In the genomic region with DNA sequence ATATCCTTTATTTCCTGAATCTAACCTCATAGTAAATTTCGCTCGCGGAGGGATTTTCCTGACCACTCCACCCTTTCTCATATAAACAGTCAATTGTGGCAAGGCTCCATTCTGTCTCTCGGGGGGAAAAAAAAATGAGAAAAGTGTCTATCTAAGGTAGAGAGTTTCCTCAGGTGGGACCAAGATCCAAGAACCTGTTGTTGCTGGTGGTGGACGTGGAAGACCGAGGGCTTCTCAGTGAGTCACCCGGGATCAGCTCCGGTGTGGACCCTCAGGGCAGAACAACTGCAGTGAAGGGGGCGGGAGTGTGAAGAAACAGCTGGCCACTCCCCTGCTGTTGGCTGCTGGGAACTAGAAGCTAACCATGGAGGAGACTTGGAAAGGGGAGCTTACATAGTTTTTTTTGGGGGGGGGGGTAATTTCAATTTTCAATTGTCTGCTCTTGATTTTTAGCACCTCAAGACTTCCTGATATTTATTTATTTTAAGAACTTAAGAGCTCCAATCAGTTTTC, we compare ENCODE assay signal across 10 mouse cellular contexts. TPM values are rescaled to one million over a fixed set of nuclear protein-coding genes. Genes with fewer than 3 reads are reported as not detected.
DNase-seq lines count a peak whose midpoint lies in the region; ATAC-seq and TF ChIP-seq lines count a peak whose summit lies in the region.
"Had no signal": no experiment of that assay in that cellular context is flagged by ENCODE, and none has a peak within 500 bp of the region (broad histone marks: within the 10 kb centered on the region; RNA-seq: fewer than 3 reads in every experiment).

No protein-coding gene starts in this region.

- peaks cover 7% of the 10 kb centered on the region; the same call in 1 of the 2 replicates for H3K27me3 ChIP-seq in kidney, embryonic 16.5 days (ENCODE audit: insufficient read depth, low read length)
- peaks cover 2% of the 10 kb centered on the region; the same call in 1 of the 2 replicates for H3K27me3 ChIP-seq in forebrain, embryonic 13.5 days
- H3K27me3 ChIP-seq in limb, embryonic 10.5 days (ENCODE audit: low read depth, poor library complexity, severe bottlenecking), result no peaks in the 10 kb centered on the region
- H3K27me3 ChIP-seq in neural tube, embryonic 15.5 days (replicated peaks), result no peaks in the 10 kb centered on the region

- no peaks in the 10 kb centered on the region for H3K9me3 ChIP-seq in kidney, embryonic 16.5 days (ENCODE audit: low read length)
- H3K9me3 ChIP-seq in forebrain, embryonic 13.5 days (replicated peaks), result no peaks in the 10 kb centered on the region
- no peaks in the 10 kb centered on the region for H3K9me3 ChIP-seq in limb, embryonic 10.5 days (replicated peaks)
- H3K9me3 ChIP-seq in neural tube, embryonic 15.5 days (replicated peaks), result no peaks in the 10 kb centered on the region

- H3K36me3 ChIP-seq in kidney, embryonic 16.5 days (ENCODE audit: insufficient read depth, low read length), result no peaks in the 10 kb centered on the region
- no peaks in the 10 kb centered on the region for H3K36me3 ChIP-seq in forebrain, embryonic 13.5 days (ENCODE audit: poor library complexity, severe bottlenecking)
- no peaks in the 10 kb centered on the region for H3K36me3 ChIP-seq in limb, embryonic 10.5 days
- H3K36me3 ChIP-seq in neural tube, embryonic 15.5 days, result peaks cover 6% of the 10 kb centered on the region

- intact Hi-C loops in left cerebral cortex, postnatal 25 days (cut with DNase I), result loop anchor here (5.0 kb wide), 1 partner anchor 796 kb away; no protein-coding TSS in a partner anchor

- TF ChIP-seq CTCF in bone marrow macrophage, adult 2 months (IDR thresholded peaks at IDR 0.05; ENCODE audit: low read depth, low read length), result no peak

- TF ChIP-seq POLR2A in bone marrow macrophage, adult 2 months (IDR thresholded peaks at IDR 0.05; ENCODE audit: borderline replicate concordance, low read depth, low read length), result no peak

- peak overlapping the region; percentile 88 for H3K4me2 ChIP-seq in kidney, embryonic 16.5 days (replicated peaks; ENCODE audit: low read depth, low read length)
- H3K4me2 ChIP-seq in forebrain, embryonic 13.5 days, result peak overlapping the region; percentile 70
- H3K4me2 ChIP-seq in neural tube, embryonic 15.5 days, result peak overlapping the region; percentile 93

- DNase-seq in kidney, postnatal 14 days, result no peak
- DNase-seq in limb, embryonic 10.5 days (ENCODE audit: low spot score), result peak; percentile 63
- DNase-seq in left cerebral cortex, postnatal 25 days (ENCODE audit: low spot score in 2 of 2), result no peak
- no peak for DNase-seq in cerebellum, adult 11-12 months

- ATAC-seq in kidney, embryonic 16.5 days (ENCODE audit: low FRiP score, low TSS enrichment), result peak; percentile 85
- peak; percentile 33 for ATAC-seq in forebrain, embryonic 13.5 days
- peak; percentile 79 for ATAC-seq in neural tube, embryonic 15.5 days (ENCODE audit: low FRiP score)

- 1% methylated on average over 9 of the region's 9 CpGs for WGBS in kidney, embryonic 16.5 days
- WGBS in forebrain, embryonic 13.5 days, result under 1% methylated on average over 9 of the region's 9 CpGs
- 0% methylated on average over 9 of the region's 9 CpGs for WGBS in limb, embryonic 10.5 days
- WGBS in neural tube, embryonic 15.5 days, result 1% methylated on average over 9 of the region's 9 CpGs

- peak overlapping the region; percentile 52 for H3K4me3 ChIP-seq in kidney, embryonic 16.5 days (ENCODE audit: low read length)
- peak overlapping the region; percentile 11; the same call in 1 of the 2 replicates for H3K4me3 ChIP-seq in bone marrow macrophage, adult 2 months (ENCODE audit: insufficient read depth, low read length)
- H3K4me3 ChIP-seq in forebrain, embryonic 13.5 days, result peak overlapping the region; percentile 42
- peak overlapping the region; percentile 54 for H3K4me3 ChIP-seq in limb, embryonic 10.5 days
- H3K4me3 ChIP-seq in neural tube, embryonic 15.5 days (replicated peaks), result peak overlapping the region; percentile 50

- peaks cover 12% of the 10 kb centered on the region; the same call in 1 of the 2 replicates for H3K4me1 ChIP-seq in kidney, embryonic 16.5 days (ENCODE audit: insufficient read depth, low read length)
- peaks cover 8% of the 10 kb centered on the region for H3K4me1 ChIP-seq in bone marrow macrophage, adult 2 months (ENCODE audit: control insufficient read depth, insufficient read depth, low read length)
- peaks cover 17% of the 10 kb centered on the region; the same call in 1 of the 2 replicates for H3K4me1 ChIP-seq in forebrain, embryonic 13.5 days
- peaks cover 16% of the 10 kb centered on the region for H3K4me1 ChIP-seq in limb, embryonic 10.5 days
- H3K4me1 ChIP-seq in neural tube, embryonic 15.5 days, result peaks cover 14% of the 10 kb centered on the region

- peak overlapping the region; percentile 50; the same call in 1 of the 2 replicates for H3K9ac ChIP-seq in kidney, embryonic 16.5 days (replicated peaks; ENCODE audit: low read length)
- peak overlapping the region; percentile 52 for H3K9ac ChIP-seq in forebrain, embryonic 13.5 days
- H3K9ac ChIP-seq in neural tube, embryonic 15.5 days (replicated peaks), result peak overlapping the region; percentile 54

- H3K27ac ChIP-seq in kidney, embryonic 16.5 days (ENCODE audit: low read length), result no peak overlapping the region
- no peak overlapping the region for H3K27ac ChIP-seq in bone marrow macrophage, adult 2 months (ENCODE audit: insufficient read depth, low read depth, low read length)
- H3K27ac ChIP-seq in forebrain, embryonic 13.5 days, result peak overlapping the region; percentile 35; the same call in 1 of the 2 replicates
- no peak overlapping the region for H3K27ac ChIP-seq in limb, embryonic 10.5 days
- H3K27ac ChIP-seq in neural tube, embryonic 15.5 days (replicated peaks), result peak overlapping the region; percentile 83

RNA-seq across cellular contexts. Expression of gene AW551984, which starts 0.8 kb away (rescaled TPM):
- 15.5 and 16.2 TPM in 2 replicates for polyA plus RNA-seq in kidney, embryonic 16.5 days (2015; fragmentation: Nextera tagmentation; extraction: Ambion mirVana)
- polyA plus RNA-seq in bone marrow macrophage, adult 2 months (2012; ENCODE audit: insufficient read depth, insufficient read length, missing spikeins), result not detected in 2 replicates
- polyA plus RNA-seq in forebrain, embryonic 13.5 days (2015; fragmentation: Nextera tagmentation; extraction: Ambion mirVana), result 19.8 and 32.4 TPM in 2 replicates
- polyA plus RNA-seq in limb, embryonic 10.5 days (2016; fragmentation: Nextera tagmentation; extraction: Ambion mirVana), result 2.8 and 6.9 TPM in 2 replicates
- 169 and 187 TPM in 2 replicates for polyA plus RNA-seq in neural tube, embryonic 15.5 days (2015; fragmentation: Nextera tagmentation; extraction: Ambion mirVana)
- total RNA-seq in left cerebral cortex, postnatal 25 days (2021), result 1 to 10 TPM; 5.3 to 7.1 TPM

RNA-seq across cellular contexts. Expression of gene Olfr148, which starts 7.1 kb away (rescaled TPM):
- polyA plus RNA-seq in kidney, embryonic 16.5 days (2015; fragmentation: Nextera tagmentation; extraction: Ambion mirVana), result not detected in 2 replicates
- polyA plus RNA-seq in bone marrow macrophage, adult 2 months (2012; ENCODE audit: insufficient read depth, insufficient read length, missing spikeins), result not detected in 2 replicates
- not detected in 2 replicates for polyA plus RNA-seq in forebrain, embryonic 13.5 days (2015; fragmentation: Nextera tagmentation; extraction: Ambion mirVana)
- not detected in 2 replicates for polyA plus RNA-seq in limb, embryonic 10.5 days (2016; fragmentation: Nextera tagmentation; extraction: Ambion mirVana)
- not detected in 2 replicates for polyA plus RNA-seq in neural tube, embryonic 15.5 days (2015; fragmentation: Nextera tagmentation; extraction: Ambion mirVana)
- not detected for total RNA-seq in left cerebral cortex, postnatal 25 days (2021)
- polyA plus RNA-seq: large intestine, adult 2 months; testis, adult 2 months had no signal

RNA-seq across cellular contexts. Expression of gene Olfr960, which starts 17.8 kb away (rescaled TPM):
- not detected in 2 replicates for polyA plus RNA-seq in kidney, embryonic 16.5 days (2015; fragmentation: Nextera tagmentation; extraction: Ambion mirVana)
- not detected in 2 replicates for polyA plus RNA-seq in bone marrow macrophage, adult 2 months (2012; ENCODE audit: insufficient read depth, insufficient read length, missing spikeins)
- polyA plus RNA-seq in forebrain, embryonic 13.5 days (2015; fragmentation: Nextera tagmentation; extraction: Ambion mirVana), result not detected in 2 replicates
- not detected in 2 replicates for polyA plus RNA-seq in limb, embryonic 10.5 days (2016; fragmentation: Nextera tagmentation; extraction: Ambion mirVana)
- polyA plus RNA-seq in neural tube, embryonic 15.5 days (2015; fragmentation: Nextera tagmentation; extraction: Ambion mirVana), result not detected in 2 replicates
- total RNA-seq in left cerebral cortex, postnatal 25 days (2021), result not detected
- polyA plus RNA-seq: large intestine, adult 2 months; testis, adult 2 months had no signal

RNA-seq across cellular contexts. Expression of gene Olfr959, which starts 28.0 kb away (rescaled TPM):
- not detected in 2 replicates for polyA plus RNA-seq in kidney, embryonic 16.5 days (2015; fragmentation: Nextera tagmentation; extraction: Ambion mirVana)
- polyA plus RNA-seq in bone marrow macrophage, adult 2 months (2012; ENCODE audit: insufficient read depth, insufficient read length, missing spikeins), result not detected in 2 replicates
- not detected in 2 replicates for polyA plus RNA-seq in forebrain, embryonic 13.5 days (2015; fragmentation: Nextera tagmentation; extraction: Ambion mirVana)
- polyA plus RNA-seq in limb, embryonic 10.5 days (2016; fragmentation: Nextera tagmentation; extraction: Ambion mirVana), result not detected in 2 replicates
- 0.05 TPM in 1 of 2 replicates, not detected in the other for polyA plus RNA-seq in neural tube, embryonic 15.5 days (2015; fragmentation: Nextera tagmentation; extraction: Ambion mirVana)
- not detected for total RNA-seq in left cerebral cortex, postnatal 25 days (2021)
- polyA plus RNA-seq: large intestine, adult 2 months; testis, adult 2 months had no signal

RNA-seq across cellular contexts. Expression of gene Olfr961, which starts 41.5 kb away (rescaled TPM):
- polyA plus RNA-seq in kidney, embryonic 16.5 days (2015; fragmentation: Nextera tagmentation; extraction: Ambion mirVana), result not detected in 2 replicates
- not detected in 2 replicates for polyA plus RNA-seq in bone marrow macrophage, adult 2 months (2012; ENCODE audit: insufficient read depth, insufficient read length, missing spikeins)
- not detected in 2 replicates for polyA plus RNA-seq in forebrain, embryonic 13.5 days (2015; fragmentation: Nextera tagmentation; extraction: Ambion mirVana)
- not detected in 2 replicates for polyA plus RNA-seq in limb, embryonic 10.5 days (2016; fragmentation: Nextera tagmentation; extraction: Ambion mirVana)
- polyA plus RNA-seq in neural tube, embryonic 15.5 days (2015; fragmentation: Nextera tagmentation; extraction: Ambion mirVana), result not detected in 2 replicates
- total RNA-seq in left cerebral cortex, postnatal 25 days (2021), result not detected
- polyA plus RNA-seq: large intestine, adult 2 months had no signal

Comparison
In these comparisons a context has a peak if more than half of its experiments do, and no peak if none do; other contexts are left out.
1. ATAC-seq: peak in every context shown above with its lines; median percentile 85 in kidney, embryonic 16.5 days; 79 in neural tube, embryonic 15.5 days; 33 in forebrain, embryonic 13.5 days.
2. H3K27ac ChIP-seq: peak in forebrain, embryonic 13.5 days (single experiment) and neural tube, embryonic 15.5 days (single experiment); none in kidney, embryonic 16.5 days (single experiment), bone marrow macrophage, adult 2 months (single experiment) and limb, embryonic 10.5 days (single experiment).
3. Peak in every context shown above with its lines, with median percentiles within 50 percentile points of each other: H3K4me2 ChIP-seq, H3K4me3 ChIP-seq and H3K9ac ChIP-seq.